ENCODE assay signal across 17 mouse cellular contexts in the genomic region with DNA sequence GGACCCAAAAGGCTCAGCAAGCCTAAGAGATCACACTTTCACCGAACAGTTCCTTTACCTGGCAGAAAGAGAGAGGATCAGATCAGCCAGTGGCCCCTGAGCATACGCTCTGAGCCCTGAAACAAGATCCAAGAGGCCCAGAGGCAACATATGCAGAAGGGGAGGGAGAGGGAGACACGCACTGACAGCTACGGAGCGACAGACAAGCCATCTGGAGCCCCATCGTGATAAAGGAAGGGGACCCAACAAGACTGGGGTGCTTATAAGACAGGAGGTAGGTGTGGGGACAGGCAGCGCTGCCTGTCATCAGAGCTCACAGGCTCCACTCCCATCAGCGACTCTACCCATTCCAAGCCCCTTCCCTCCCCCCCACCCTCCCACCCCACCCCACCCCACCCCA. TPM values are rescaled to one million over a fixed set of nuclear protein-coding genes. Genes with fewer than 3 reads are reported as not detected.
DNase-seq lines count a peak whose midpoint lies in the region; ATAC-seq and TF ChIP-seq lines count a peak whose summit lies in the region.
"Had no signal": no experiment of that assay in that cellular context is flagged by ENCODE, and none has a peak within 500 bp of the region (broad histone marks: within the 10 kb centered on the region; RNA-seq: fewer than 3 reads in every experiment).

No protein-coding gene starts in this region.

- no peaks in the 10 kb centered on the region for H3K9me3 ChIP-seq in hindbrain, embryonic 10.5 days
- H3K9me3 ChIP-seq in hindbrain, embryonic 11.5 days (ENCODE audit: control insufficient read depth, low read length): no peaks in the 10 kb centered on the region
- H3K9me3 ChIP-seq in forebrain, embryonic 14.5 days (replicated peaks; ENCODE audit: control insufficient read depth, low read length): no peaks in the 10 kb centered on the region
- H3K9me3 ChIP-seq: embryonic facial prominence, embryonic 13.5 days; heart, embryonic 12.5 days; hindbrain, embryonic 12.5 days had no signal

- no peak for TF ChIP-seq CTCF in brain, embryonic 14.5 days (IDR thresholded peaks at IDR 0.05; ENCODE audit: borderline replicate concordance, extremely low read depth, insufficient read depth, insufficient read length)

- no peaks in the 10 kb centered on the region for H3K27me3 ChIP-seq in hindbrain, embryonic 10.5 days (ENCODE audit: insufficient read depth, poor library complexity, severe bottlenecking)
- H3K27me3 ChIP-seq in hindbrain, embryonic 11.5 days (ENCODE audit: control insufficient read depth, insufficient read depth, low read length): no peaks in the 10 kb centered on the region
- no peaks in the 10 kb centered on the region for H3K27me3 ChIP-seq in forebrain, embryonic 14.5 days (replicated peaks; ENCODE audit: control insufficient read depth, insufficient read depth, low read length)
- H3K27me3 ChIP-seq: embryonic facial prominence, embryonic 13.5 days; heart, embryonic 12.5 days; hindbrain, embryonic 12.5 days had no signal

- 65% methylated on average over 8 of the region's 8 CpGs for WGBS in hindbrain, embryonic 10.5 days
- 63% methylated on average over 8 of the region's 8 CpGs for WGBS in hindbrain, embryonic 11.5 days
- 54% methylated on average over 8 of the region's 8 CpGs for WGBS in forebrain, embryonic 14.5 days

- H3K27ac ChIP-seq in hindbrain, embryonic 10.5 days: peak overlapping the region; percentile 63; the same call in 1 of the 2 replicates
- H3K27ac ChIP-seq in hindbrain, embryonic 11.5 days (ENCODE audit: low read depth, low read length): no peak overlapping the region
- peak overlapping the region; percentile 53; the same call in 1 of the 2 replicates for H3K27ac ChIP-seq in forebrain, embryonic 14.5 days (ENCODE audit: low read depth, low read length)

- no peak for DNase-seq in hindbrain, embryonic 10.5 days (ENCODE audit: low spot score)
- DNase-seq in hindbrain, embryonic 11.5 days (ENCODE audit: low spot score): no peak
- peak; percentile 91 for DNase-seq in brain, embryonic 14.5 days (ENCODE audit: low read depth)
- DNase-seq in forebrain, embryonic 14.5 days (ENCODE audit: low spot score): peak; percentile 84
- no peak for DNase-seq in layer of hippocampus, postnatal 14 days (ENCODE audit: low spot score in 2 of 2)
- DNase-seq in lung, postnatal 10 days: no peak
- DNase-seq in embryo, embryonic 10.5 days (ENCODE audit: low spot score): no peak
- DNase-seq: adrenal gland, postnatal 10 days; cerebellum, adult 8-10 months; cerebellum, postnatal 14 days; gastrocnemius, postnatal 14 days had no signal

- H3K9ac ChIP-seq in hindbrain, embryonic 11.5 days (ENCODE audit: low read depth, low read length): no peak overlapping the region
- H3K9ac ChIP-seq in forebrain, embryonic 14.5 days (ENCODE audit: low read length): no peak overlapping the region
- H3K9ac ChIP-seq: embryonic facial prominence, embryonic 13.5 days; heart, embryonic 12.5 days; hindbrain, embryonic 12.5 days had no signal

- TF ChIP-seq POLR2A in brain, embryonic 14.5 days (IDR thresholded peaks at IDR 0.05; ENCODE audit: borderline replicate concordance, extremely low read depth, insufficient read depth, insufficient read length, poor library complexity, severe bottlenecking): no peak

- peaks cover 83% of the 10 kb centered on the region for H3K4me1 ChIP-seq in hindbrain, embryonic 10.5 days (replicated peaks)
- peaks cover 22% of the 10 kb centered on the region for H3K4me1 ChIP-seq in hindbrain, embryonic 11.5 days (replicated peaks; ENCODE audit: control insufficient read depth, insufficient read depth, low read length)
- H3K4me1 ChIP-seq in forebrain, embryonic 14.5 days (ENCODE audit: control insufficient read depth, insufficient read depth, low read length): peaks cover 30% of the 10 kb centered on the region

- no peak overlapping the region for H3K4me2 ChIP-seq in hindbrain, embryonic 11.5 days (replicated peaks; ENCODE audit: low read depth, low read length)
- no peak overlapping the region for H3K4me2 ChIP-seq in forebrain, embryonic 14.5 days (ENCODE audit: low read length)
- H3K4me2 ChIP-seq: embryonic facial prominence, embryonic 13.5 days; heart, embryonic 12.5 days; hindbrain, embryonic 12.5 days had no signal

- ATAC-seq in hindbrain, embryonic 11.5 days (ENCODE audit: low FRiP score): no peak
- peak; percentile 86 for ATAC-seq in forebrain, embryonic 14.5 days
- ATAC-seq: hindbrain, embryonic 16.5 days; inflammation-experienced regulatory T-cells, adult 6 months; intestine, postnatal 0 days had no signal

- H3K36me3 ChIP-seq in hindbrain, embryonic 10.5 days: no peaks in the 10 kb centered on the region
- no peaks in the 10 kb centered on the region for H3K36me3 ChIP-seq in hindbrain, embryonic 11.5 days (ENCODE audit: control insufficient read depth, insufficient read depth, low read length)
- no peaks in the 10 kb centered on the region for H3K36me3 ChIP-seq in forebrain, embryonic 14.5 days (ENCODE audit: control insufficient read depth, insufficient read depth, low read length)
- H3K36me3 ChIP-seq: embryonic facial prominence, embryonic 13.5 days; heart, embryonic 12.5 days; hindbrain, embryonic 12.5 days had no signal

- no peak overlapping the region for H3K4me3 ChIP-seq in hindbrain, embryonic 10.5 days
- H3K4me3 ChIP-seq in hindbrain, embryonic 11.5 days (ENCODE audit: low read depth, low read length): no peak overlapping the region
- no peak overlapping the region for H3K4me3 ChIP-seq in forebrain, embryonic 14.5 days (ENCODE audit: low read depth, low read length)
- H3K4me3 ChIP-seq: embryonic facial prominence, embryonic 13.5 days; heart, embryonic 12.5 days; hindbrain, embryonic 12.5 days had no signal

RNA-seq across cellular contexts. Expression of gene Prex1, which starts 27.8 kb away (rescaled TPM):
- polyA plus RNA-seq in hindbrain, embryonic 10.5 days (2016; fragmentation: Nextera tagmentation; extraction: Ambion mirVana): 36.8 and 44.1 TPM in 2 replicates
- polyA plus RNA-seq in hindbrain, embryonic 11.5 days (2014; fragmentation: Nextera tagmentation; extraction: Ambion mirVana): 20.9 and 21.7 TPM in 2 replicates
- 49.4 and 55.7 TPM in 2 replicates for polyA plus RNA-seq in brain, embryonic 14.5 days (2012; rRNA removed)
- polyA plus RNA-seq in forebrain, embryonic 14.5 days (2014; fragmentation: Nextera tagmentation; extraction: Ambion mirVana): 28.4 and 34.4 TPM in 2 replicates
- 10 to 100 TPM; 88.0 to 89.3 TPM for total RNA-seq in layer of hippocampus, postnatal 14 days (2021)

Comparison
In these comparisons a context has a peak if more than half of its experiments do, and no peak if none do; other contexts are left out.
1. DNase-seq: peak in brain, embryonic 14.5 days (single experiment) and forebrain, embryonic 14.5 days (single experiment); none in hindbrain, embryonic 10.5 days (single experiment), hindbrain, embryonic 11.5 days (single experiment), layer of hippocampus, postnatal 14 days (0 of 2), lung, postnatal 10 days (single experiment) and embryo, embryonic 10.5 days (single experiment).